Mouse (Mus musculus): Measurements from ENCODE around the gene Pkp4. TPM values are rescaled to one million over a fixed set of nuclear protein-coding genes. Genes with fewer than 3 reads are reported as not detected.
"Not testable (repeated sequence)": the region's sequence is repeated elsewhere in the genome, so short reads cannot be mapped to it uniquely, and the experiment has no call there.

Pkp4 gene
- total RNA-seq, 2 experiments from 2014 or later = 165 to 170 TPM

DNA sequence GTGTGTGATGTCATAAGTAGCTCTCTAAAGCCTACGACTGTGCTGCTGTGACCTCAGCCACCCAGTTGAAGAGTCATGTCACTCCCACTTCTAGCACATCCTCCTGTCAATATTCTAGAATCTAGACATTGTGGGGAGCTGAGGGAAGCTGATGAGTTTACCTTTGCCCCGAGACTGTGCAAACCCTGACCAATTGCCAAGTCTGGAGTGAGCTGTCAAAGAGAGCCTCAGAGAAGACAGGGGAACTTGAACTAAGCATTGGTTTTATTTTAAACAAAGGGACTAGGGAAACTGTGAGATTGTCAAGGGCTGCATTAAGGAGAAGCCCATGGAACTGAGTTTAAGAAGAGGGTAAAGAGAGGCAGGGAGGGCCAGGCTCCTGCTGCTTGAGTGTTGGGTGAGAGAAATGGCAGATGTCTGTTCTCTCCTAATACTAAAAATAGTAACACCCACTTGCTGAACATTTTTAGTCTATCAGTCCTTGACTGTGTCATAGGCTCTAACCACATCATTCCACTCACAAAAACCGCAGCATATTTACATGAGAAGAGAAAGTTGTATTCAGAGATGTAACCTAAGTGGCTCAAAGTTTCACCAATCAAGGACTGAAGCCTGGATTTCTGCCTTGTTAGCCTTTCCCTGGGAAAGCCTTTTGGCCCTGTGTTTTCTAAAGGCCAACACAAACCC, 203.6 kb downstream of the Pkp4 start:
- intact Hi-C loops (cut with DNase I) = no loop called here
- no peak for DNase-seq

DNA sequence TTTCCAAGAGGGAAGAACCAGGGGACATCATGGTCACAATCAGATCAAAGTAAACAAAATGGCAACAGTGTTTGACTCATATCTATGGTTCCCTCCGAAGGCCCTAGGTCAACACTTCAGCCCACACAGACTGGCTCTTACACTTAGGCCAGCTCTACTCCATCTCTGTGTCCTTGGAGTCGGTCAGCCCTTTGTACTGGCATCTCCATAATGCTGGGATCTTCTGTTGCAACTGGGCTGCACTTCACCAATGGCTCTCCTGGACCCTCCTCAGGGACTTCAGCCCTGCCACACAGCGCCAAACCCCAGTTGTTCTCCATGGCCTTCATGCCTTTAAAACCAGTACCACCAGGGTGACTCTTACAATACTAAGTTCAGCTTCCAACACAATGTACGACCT, 206.5 kb downstream of the Pkp4 start:
- intact Hi-C loops (cut with DNase I) = no loop called here
- DNase-seq = no peak

DNA sequence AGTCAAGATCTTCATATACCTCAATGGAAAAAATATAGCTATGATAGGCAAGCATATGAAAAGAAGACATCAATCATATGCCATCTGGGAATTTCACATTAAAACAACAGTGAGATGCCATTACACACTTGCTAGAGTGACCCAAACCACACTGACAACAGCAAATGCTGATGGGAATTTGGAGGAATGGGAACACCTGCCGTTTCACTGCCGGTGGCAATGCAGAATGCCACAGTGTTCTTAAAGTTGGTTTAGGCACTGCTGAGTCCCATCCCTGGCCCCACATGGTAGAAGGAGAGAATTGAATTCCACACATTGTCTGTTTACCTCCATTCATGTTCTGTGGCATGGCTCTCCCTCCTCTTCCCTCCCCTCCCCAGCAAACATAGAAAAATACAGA, 212.5 kb downstream of the Pkp4 start:
- intact Hi-C loops (cut with DNase I) = no loop called here
- no peak for DNase-seq

DNA sequence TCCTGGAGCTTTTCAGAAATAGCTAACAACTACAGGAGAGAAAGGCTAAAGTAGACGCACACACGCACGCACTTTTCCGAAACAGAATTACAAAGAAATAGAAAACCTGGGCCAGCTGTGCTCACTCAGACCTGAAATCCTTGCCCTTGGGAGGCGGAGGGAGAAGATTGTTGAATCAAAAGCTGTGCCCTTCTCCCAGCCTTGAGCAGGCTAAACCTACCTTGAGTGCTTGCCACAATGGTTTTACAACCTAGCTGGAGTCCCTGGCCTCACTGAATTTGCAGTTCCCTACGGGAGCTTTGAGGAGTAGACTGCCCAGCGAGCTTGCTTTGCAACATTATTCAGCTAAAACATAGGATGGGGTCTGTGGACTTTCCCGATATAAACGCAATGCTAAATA, 217.4 kb downstream of the Pkp4 start:
- intact Hi-C loops (cut with DNase I) = no loop called here
- no peak for DNase-seq

DNA sequence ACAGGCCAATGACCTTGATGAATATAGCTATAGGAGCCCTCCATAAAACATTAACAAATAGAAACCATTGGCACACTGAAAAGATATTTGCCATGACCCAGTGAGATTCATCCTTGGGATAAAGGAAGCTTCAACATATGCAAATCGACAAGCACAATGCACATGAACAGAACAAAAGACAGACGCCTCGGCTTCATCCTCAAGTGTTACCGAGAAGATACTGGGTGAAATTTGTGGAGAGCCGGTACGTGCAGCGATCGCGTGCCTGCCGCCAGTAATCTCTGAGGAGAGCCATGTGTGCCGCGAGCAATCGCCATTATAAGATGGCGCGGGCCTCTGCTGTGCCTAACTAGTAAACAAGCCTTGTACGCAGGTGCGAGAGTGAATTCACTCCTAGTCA, 218.2 kb downstream of the Pkp4 start:
- intact Hi-C loops (cut with DNase I); DNase-seq: not testable (repeated sequence)

DNA sequence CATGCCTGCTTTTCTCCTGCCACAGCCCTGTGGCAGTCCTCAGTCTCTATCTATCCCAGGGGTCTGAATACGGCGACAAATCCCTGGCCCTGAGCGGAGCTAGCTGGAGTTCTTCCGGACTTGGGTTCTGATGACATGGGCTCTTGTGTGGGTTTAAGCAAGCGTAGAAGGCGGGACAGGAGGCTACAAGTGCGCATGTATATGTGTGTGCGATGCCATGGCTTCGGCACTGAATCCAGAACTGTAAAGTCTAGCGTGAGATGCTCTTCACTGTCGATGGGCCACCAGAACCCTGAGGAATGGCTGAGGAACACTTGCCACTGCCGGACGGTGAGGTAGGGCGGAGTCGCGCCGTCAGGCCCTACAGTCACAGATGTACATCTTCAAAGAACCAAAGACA, 222.6 kb downstream of the Pkp4 start:
- intact Hi-C loops (cut with DNase I) = no loop called here
- no peak for DNase-seq

DNA sequence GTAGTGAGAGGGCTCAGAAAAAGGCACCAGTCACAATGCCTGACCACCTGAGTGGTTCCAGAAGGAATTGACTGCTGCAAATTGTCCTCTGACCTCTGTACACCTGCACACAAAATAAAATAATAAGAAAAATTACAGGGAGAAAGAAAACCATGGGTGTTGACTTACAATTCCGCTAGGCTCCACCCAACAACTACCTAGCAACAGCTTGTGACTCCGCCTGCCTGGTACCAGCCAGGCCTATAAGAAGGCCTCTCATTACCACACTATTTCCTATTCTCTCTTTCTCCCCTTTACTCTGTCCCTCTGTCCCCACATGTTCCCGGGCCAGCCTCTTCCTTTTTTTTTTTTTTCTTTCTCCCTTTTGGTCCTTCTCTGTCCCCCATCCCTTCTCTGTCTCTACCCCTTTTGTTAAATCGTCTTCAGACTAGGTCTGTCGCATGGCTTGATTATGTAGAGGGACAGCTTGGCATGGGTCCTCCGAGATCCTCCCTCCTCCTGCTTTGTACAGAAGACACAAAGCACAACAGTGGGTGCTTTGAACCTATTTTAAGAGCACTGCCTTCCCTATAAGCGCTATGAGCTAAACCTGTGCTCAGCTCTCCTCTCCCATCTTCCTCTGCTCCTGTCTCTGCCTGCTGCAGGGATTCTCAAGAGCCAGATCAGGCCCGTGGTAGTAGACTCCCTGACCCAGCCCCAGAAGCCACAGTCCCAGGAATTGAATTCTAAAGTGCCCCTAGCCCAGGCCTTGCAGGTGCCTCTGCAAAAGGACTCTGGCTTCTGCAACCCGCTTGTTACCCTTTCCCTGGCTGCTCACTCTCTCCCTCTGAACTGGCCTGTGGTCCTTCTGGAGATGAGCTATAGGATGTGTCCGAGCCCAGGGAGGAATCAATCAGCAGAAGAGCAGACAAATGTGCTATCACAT, 223.5 kb downstream of the Pkp4 start:
- DNase-seq = no peak
- intact Hi-C loops (cut with DNase I) = no loop called here

DNA sequence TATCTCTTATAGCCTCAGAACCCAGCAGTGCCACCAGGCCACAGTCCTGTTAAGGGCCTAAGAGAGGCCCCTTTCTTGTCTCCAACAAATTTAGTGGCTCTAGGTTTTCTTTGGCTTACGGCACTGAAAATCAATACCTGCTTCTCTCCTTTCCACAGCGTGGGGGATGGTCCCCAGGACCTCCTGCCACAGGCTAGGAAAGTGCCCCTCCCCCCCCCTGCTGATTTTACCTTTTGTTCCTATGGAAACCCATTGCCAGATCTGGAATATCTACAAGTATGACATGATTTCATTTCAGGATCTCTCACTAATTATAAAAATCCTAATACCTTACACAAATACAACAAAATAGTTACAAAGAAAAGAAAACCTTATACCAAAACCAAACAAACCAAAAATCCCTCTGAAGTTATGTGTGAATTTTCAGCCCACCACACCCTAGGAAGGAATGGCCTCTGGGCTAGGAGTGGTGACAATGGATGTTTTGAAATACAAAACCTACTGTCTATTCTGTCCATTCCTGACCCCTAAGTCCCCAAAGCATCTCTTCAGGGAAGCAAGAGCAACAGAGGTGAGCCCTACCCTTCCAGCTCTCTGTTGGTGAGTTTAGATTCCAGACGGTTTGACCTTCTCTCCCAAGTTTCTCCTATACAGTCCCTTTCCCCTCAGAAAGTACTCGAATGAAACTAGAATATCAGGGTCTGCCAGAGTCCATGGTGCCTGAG, 224.7 kb downstream of the Pkp4 start:
- no peak for DNase-seq

DNA sequence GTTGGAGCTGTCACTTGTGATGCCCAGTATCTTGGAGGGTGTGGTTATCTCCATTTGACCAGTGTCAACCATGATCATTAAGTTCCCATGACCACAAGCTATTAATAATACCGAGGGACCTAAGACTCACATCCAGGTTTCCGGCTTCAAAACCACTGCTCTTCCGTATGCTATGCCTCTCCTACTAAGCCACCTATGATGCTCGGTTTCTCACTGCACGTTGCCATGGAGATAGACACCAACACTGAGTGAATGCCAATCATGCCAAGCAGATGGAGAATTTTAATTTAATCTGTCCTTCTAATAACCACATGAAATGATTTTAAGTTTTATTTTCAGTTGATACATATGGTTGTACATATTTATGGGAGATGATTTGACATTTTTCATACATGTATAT, 229.3 kb downstream of the Pkp4 start:
- DNase-seq = no peak
- intact Hi-C loops (cut with DNase I) = no loop called here

More for the DNA sequence above, 224.7 kb downstream of the Pkp4 start:
- intact Hi-C loops (cut with DNase I) = no loop called here

DNA sequence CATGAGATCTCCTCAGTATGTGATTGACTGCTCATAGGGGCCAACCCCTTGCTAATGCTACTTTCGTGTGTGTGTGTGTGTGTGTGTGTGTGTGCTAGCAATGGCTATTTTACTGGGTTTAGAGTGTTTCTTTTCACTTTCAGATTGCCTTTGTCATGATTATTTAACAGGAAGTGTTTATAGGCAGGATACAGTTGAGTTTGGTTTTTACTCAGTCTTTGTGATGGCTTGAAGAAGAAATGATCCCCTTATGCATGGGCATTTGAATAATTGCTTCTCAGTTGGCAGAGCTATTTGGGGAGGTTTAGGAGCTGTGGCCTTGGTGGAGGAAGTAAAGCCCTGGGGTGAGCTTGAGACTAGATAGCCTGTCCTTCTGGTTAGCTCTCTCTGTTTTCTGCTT, 232.5 kb downstream of the Pkp4 start:
- DNase-seq = no peak
- intact Hi-C loops (cut with DNase I) = no loop called here

DNA sequence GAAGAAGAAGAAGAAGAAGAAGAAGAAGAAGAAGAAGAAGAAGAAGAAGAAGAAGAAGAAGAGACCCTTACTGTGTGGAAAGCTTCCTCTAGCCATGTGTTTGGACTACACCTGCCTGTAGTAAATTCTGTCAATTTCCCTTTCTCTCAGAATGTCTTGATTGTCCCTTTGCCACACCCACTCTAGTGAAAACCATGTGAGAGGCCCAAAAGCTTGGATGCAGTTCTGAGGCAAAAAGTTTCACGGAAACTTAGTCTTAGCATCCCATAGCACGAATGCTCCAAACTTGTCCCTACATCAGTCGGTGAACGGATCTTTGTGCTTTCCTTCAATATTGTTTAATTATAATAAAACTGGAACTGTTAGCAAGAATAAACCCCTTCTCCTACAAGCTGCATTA, 234.0 kb downstream of the Pkp4 start:
- no peak for DNase-seq
- intact Hi-C loops (cut with DNase I) = no loop called here

DNA sequence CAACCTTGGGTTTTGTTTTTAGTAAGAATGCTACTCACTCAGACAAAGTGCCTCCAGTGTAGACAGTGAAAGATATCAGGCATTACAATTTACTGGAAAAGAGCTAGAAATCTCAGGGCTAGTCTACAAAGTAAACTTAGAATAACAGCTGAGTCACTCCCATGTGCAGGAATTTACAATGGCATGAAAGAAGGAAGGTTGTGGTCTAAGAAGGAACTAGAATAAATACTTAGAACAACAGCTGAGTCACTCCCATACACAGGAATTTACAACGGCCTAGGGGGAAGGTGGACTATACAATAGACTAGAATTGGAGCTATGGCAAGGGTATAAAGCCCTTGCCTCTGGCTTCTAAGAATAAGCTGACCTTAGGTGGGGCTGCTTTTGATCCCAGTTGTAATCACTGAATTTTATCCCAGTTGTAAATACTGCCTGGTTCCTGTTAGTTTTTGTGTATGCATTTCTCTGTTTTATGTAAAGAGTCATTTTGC, 234.6 kb downstream of the Pkp4 start:
- DNase-seq; intact Hi-C loops (cut with DNase I): not testable (repeated sequence)

DNA sequence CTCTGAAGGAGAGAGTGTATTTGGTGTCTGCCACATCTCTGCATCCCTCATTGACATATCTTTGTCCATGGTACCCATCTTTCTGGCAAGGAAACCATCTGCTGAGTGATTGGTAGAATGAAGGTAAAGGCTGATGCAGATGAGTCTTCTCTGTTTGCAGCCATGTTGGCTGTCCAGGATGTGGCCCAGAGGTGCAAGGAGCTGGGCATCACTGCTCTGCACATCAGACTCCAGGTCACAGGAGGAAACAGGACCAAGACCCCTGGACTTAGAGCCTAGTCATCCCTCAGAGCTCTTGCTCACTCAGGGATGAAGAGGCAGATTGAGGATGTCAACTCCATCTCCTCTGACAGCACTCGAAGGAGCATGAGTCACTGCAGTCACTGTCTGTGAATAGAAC, 235.9 kb downstream of the Pkp4 start:
- intact Hi-C loops (cut with DNase I) = no loop called here
- DNase-seq = no peak

DNA sequence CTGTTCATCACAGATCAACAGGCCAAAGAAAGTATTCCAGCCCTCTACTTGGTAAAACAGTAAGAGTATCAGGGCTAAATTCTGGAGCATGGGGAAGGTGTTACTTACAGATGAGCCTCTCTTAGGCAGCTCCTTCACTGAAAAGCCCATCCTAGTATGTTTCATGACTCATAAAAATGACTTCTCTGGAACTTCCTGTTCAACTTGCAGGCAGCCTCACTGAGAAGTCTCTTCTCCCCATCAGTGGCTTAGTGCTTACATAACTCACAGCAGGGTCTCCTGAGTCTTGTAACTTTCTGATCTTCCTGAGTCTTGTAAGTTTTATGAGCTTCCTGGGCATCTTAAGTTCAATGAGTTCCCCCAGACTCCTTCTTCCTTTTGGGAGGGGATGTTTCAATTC, 236.9 kb downstream of the Pkp4 start:
- intact Hi-C loops (cut with DNase I) = no loop called here
- DNase-seq = no peak

DNA sequence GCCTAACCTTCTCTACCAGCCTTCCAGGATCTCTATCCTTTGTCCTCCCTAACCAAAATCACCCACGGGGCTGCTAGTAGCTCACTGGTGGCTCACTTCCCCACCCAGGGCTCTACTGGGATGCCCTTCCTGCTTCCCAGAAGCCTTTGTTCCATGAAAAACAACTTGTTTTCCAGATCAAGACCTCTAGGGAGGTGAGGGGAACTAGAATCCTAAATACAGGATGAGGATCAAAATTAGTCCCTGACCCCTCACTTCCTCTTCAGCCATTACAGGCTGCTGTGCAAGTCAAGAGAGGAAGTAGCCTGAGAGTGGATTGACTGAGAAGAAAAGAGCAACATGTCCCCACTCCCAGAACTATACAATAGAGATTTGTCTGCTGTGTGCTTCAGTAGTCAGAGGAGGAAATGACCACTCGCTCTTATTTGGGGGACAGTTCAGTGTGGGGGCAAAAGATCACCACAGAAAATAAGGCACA, 240.3 kb downstream of the Pkp4 start:
- DNase-seq = no peak
- intact Hi-C loops (cut with DNase I) = no loop called here

DNA sequence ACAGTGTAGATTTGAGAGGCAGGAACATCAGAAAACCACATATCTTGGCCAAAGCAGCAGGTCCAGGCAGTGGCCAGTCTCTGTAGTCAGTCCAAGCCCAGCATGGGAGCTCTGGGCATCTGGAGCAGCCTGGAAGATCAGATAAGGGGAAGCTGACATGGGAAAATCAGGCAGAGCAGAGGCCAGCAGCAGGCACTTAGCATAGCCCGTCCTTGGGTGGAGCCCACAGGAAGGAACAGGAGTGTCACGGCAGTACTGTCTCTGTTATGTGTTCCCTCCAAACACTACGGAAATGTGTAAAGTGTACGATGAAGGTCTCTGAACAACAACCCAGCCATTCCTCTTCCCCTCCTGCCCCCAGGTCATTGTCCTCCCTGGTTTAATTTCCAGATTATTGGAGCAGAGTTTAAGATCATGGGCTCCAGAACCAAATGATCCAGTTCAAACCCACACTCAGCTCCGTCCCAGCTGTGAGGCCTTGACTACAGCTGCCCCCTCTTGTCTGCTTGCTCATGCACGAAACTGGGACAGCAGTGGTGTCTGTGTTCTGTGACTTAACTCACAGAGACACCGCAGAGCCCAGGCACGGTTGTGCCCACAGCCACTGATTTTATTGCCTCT, 241.3 kb downstream of the Pkp4 start:
- intact Hi-C loops (cut with DNase I) = no loop called here
- DNase-seq = no peak

DNA sequence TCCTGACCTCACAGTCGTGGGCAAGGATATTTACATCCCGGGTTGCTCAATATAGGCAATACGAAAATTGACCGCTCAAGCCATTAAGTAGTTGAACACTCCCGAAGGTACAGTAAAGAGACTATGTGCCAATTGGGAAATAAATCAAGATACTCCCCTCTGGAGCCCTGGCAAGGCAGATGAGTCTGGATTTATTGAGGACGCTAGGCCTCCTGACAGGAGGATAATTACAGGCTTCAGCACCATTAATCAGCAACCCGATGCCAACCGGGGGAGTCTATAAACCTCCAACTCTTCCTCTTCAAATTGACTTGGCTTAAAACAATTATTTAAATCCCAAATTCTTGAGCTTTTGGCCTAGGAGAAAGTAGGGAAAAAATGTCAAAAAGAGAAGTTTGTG, 243.4 kb downstream of the Pkp4 start:
- intact Hi-C loops (cut with DNase I) = no loop called here
- DNase-seq = no peak
